Mouse (Mus musculus) lung, embryonic 16.5 days (tissue): Measurements from ENCODE around the gene Suclg1. TPM values are rescaled to one million over a fixed set of nuclear protein-coding genes. Genes with fewer than 3 reads are reported as not detected.

Source experiments
- ATAC-seq: fragments of 200-750 bp; cut with Nextera tagmentation; 2 replicates; pipeline ENCODE4 v1.8.0; 2017; ENCODE audit warnings: low read depth, mild to moderate bottlenecking, moderate library complexity
- H3K27ac ChIP-seq: fragments of 300-500 bp; sonication (generic); 2 replicates; pipeline ENCODE4 v1.5.1; 2014; ENCODE audit warnings: mild to moderate bottlenecking, control low read depth, low read length
- H3K27me3 ChIP-seq: fragments of 300-500 bp; sonication (generic); 2 replicates; pipeline ENCODE4 v1.6.1; 2014; ENCODE audit warnings: low read depth, low read length, mixed read lengths; ENCODE audit not compliant: control insufficient read depth, insufficient read depth
- H3K36me3 ChIP-seq: fragments of 300-500 bp; sonication (generic); 2 replicates; pipeline ENCODE4 v1.6.1; 2014; ENCODE audit warnings: low read length; ENCODE audit not compliant: control insufficient read depth, insufficient read depth
- H3K4me1 ChIP-seq: fragments of 300-500 bp; sonication (generic); replicated peaks from 2 replicates; pipeline ENCODE4 v1.6.1; 2014; ENCODE audit warnings: low read length, mixed read lengths; ENCODE audit not compliant: control insufficient read depth, insufficient read depth
- H3K4me2 ChIP-seq: fragments of 300-500 bp; sonication (generic); 2 replicates; pipeline ENCODE4 v1.6.1; 2014; ENCODE audit warnings: low read depth, low read length, control low read depth
- H3K4me3 ChIP-seq: fragments of 300-500 bp; sonication (generic); 2 replicates; pipeline ENCODE4 v1.5.1; 2014; ENCODE audit warnings: mild to moderate bottlenecking, low read length, control low read depth
- H3K9ac ChIP-seq: fragments of 300-500 bp; sonication (generic); 2 replicates; pipeline ENCODE4 v1.6.1; 2014; ENCODE audit warnings: low read length, control low read depth
- H3K9me3 ChIP-seq: fragments of 300-500 bp; sonication (generic); 2 replicates; pipeline ENCODE4 v1.6.1; 2016; ENCODE audit warnings: low read length; ENCODE audit not compliant: control insufficient read depth
- WGBS: fragments of 180-500 bp; shearing (Covaris S2); extraction: QIAGEN DNeasy Blood & Tissue Kit; methylation state at CpG from one replicate; pipeline ENCODE4 v1.1.7; 2014; 5-methylcytosine and 5-hydroxymethylcytosine counted together
- polyA plus RNA-seq: library from polyadenylated mRNA; unstranded; fragments of >200 nt; fragmentation: Nextera tagmentation; extraction: Ambion mirVana; gene quantifications from 2 replicates; pipeline ENCODE4 v1.2.1, GENCODE M21; 2015

Suclg1 gene
- polyA plus RNA-seq, 1 experiment from 2014 or later: 151 TPM

- 20% methylated on average over 23 of the region's 23 CpGs for WGBS
- Histone ChIP-seq H3K9me3 (no peaks in the 10 kb centered on the region), H3K4me1 (peaks cover 5% of the 10 kb centered on the region; the same call in 1 of the 2 replicates), H3K4me3 (peak overlapping the region; percentile 34), H3K27me3 (no peaks in the 10 kb centered on the region), H3K9ac (peak overlapping the region; percentile 27; the same call in 1 of the 2 replicates), H3K27ac (peak overlapping the region; percentile 67), H3K4me2 (peak overlapping the region; percentile 52), H3K36me3 (no peaks in the 10 kb centered on the region)
- peak; percentile 62 for ATAC-seq
Observed at GRCm38 (mm10) chr6:73221958-73222735, 26.0 kb upstream of the Suclg1 start.

- peak overlapping the region; percentile 20; the same call in 1 of the 2 replicates for H3K9ac ChIP-seq
- 3% methylated on average over 8 of the region's 10 CpGs for WGBS
- H3K4me3 ChIP-seq: peak overlapping the region; percentile 16; the same call in 1 of the 2 replicates
Observed at GRCm38 (mm10) chr6:73222841-73223526, 25.2 kb upstream of the Suclg1 start.

DNA sequence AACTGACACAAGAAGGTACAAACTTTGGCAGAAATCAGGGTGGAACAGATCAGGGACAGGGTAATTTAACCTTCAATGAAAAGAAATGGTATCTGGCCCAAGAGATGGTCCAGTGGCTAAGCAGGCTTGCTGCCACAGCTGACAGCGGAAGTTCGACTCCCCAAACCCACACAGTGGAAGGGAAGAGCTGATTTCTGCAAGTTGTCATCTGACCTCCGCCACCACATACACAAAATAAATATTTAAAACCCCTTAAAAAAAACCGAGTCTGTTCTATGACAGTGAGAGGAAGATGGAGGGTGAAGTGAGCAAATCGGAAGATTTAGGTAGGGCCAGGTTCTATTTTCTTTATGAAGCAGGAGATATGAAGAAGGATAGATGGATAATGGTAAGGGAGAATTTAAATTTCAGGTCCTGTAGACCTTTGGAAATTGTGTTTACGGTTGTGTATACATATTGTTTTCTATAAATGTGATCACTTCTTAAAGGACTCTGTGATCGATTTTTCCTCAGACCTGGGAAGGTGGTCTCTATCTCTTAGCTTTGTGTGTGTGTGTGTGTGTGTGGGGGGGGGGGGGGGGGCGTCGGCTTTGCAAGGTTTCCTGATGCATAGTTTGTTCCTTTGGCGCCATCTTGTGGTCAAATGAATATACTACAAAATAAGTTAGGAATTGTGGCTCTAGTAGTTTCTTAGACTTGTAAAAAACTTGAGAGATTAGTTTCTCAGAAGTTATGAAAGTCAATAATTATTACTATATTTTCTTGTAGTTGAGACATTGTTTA is 20.6 kb upstream of the Suclg1 start:
- 25% methylated on average over 10 of the region's 10 CpGs for whole genome bisulfite sequencing
- no peak for ATAC-seq
- H3K9me3 ChIP-seq: no peaks in the 10 kb centered on the region
- H3K4me3 ChIP-seq: no peak overlapping the region
- no peaks in the 10 kb centered on the region for H3K27me3 ChIP-seq
- H3K4me1 ChIP-seq: peaks cover 7% of the 10 kb centered on the region; the same call in 1 of the 2 replicates
- H3K4me2 ChIP-seq: no peak overlapping the region
- H3K27ac ChIP-seq: no peak overlapping the region
- no peaks in the 10 kb centered on the region for H3K36me3 ChIP-seq
- H3K9ac ChIP-seq: no peak overlapping the region

More at GRCm38 (mm10) chr6:73222841-73223526, 25.2 kb upstream of the Suclg1 start:
- H3K4me2 ChIP-seq: peak overlapping the region; percentile 48
- no peaks in the 10 kb centered on the region for H3K9me3 ChIP-seq
- H3K36me3 ChIP-seq: no peaks in the 10 kb centered on the region
- peaks cover 5% of the 10 kb centered on the region; the same call in 1 of the 2 replicates for H3K4me1 ChIP-seq
- no peaks in the 10 kb centered on the region for H3K27me3 ChIP-seq
- ATAC-seq: peak; percentile 85
- peak overlapping the region; percentile 89 for H3K27ac ChIP-seq

DNA sequence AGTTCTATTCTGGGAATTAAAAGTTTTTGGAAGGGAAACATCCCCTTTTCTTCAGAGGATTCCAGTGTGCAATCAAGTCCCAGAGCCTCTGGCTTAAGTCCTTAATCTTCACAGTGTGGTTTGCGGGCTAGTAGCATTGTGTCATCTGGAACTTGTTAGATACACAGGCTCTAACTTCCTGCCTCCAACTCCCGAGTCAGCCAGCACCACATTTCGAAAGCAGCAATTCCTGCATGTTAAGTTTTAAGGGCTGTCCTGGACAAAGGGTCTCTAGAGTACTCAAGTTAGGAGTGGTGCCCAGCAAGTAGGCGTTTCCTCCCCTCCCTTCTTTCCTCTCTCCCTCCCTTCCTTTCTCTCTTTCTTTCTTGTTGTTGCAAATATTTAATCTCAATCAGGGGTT is 19.8 kb upstream of the Suclg1 start:
- no peaks in the 10 kb centered on the region for H3K27me3 ChIP-seq
- 0 out of 2 replicates have a peak, but pooled peaks cover 4% of the 10 kb centered on the region for H3K4me1 ChIP-seq
- H3K9me3 ChIP-seq: no peaks in the 10 kb centered on the region
- H3K4me3 ChIP-seq: no peak overlapping the region
- H3K4me2 ChIP-seq: no peak overlapping the region
- no peaks in the 10 kb centered on the region for H3K36me3 ChIP-seq
- 0 out of 2 replicates have a peak overlapping the region, but pooled peaks have one; percentile 24 for H3K9ac ChIP-seq
- ATAC-seq: peak; percentile 73
- no peak overlapping the region for H3K27ac ChIP-seq
- WGBS: 14% methylated on average over 4 of the region's 4 CpGs

GRCm38 (mm10) chr6:73228881-73229280 is 19.3 kb upstream of the Suclg1 start:
- Histone ChIP-seq H3K9me3 (no peaks in the 10 kb centered on the region), H3K4me3 (no peak overlapping the region), H3K27me3 (no peaks in the 10 kb centered on the region), H3K4me2 (no peak overlapping the region), H3K27ac (no peak overlapping the region), H3K4me1 (0 out of 2 replicates have a peak, but pooled peaks cover 4% of the 10 kb centered on the region), H3K9ac (no peak overlapping the region), H3K36me3 (no peaks in the 10 kb centered on the region)
- WGBS: 60% methylated on average over 3 of the region's 3 CpGs
- 0 out of 2 replicates have a peak, but pooled peaks have one; percentile 6 for ATAC-seq

- Histone ChIP-seq H3K4me2 (no peak overlapping the region), H3K4me3 (no peak overlapping the region), H3K4me1 (0 out of 2 replicates have a peak, but pooled peaks cover 4% of the 10 kb centered on the region), H3K36me3 (no peaks in the 10 kb centered on the region), H3K27ac (no peak overlapping the region), H3K9me3 (no peaks in the 10 kb centered on the region; the same call in 1 of the 2 replicates), H3K9ac (no peak overlapping the region), H3K27me3 (no peaks in the 10 kb centered on the region)
- WGBS: 63% methylated on average over 12 of the region's 12 CpGs
- no peak for ATAC-seq
Observed at GRCm38 (mm10) chr6:73232152-73232584, 16.0 kb upstream of the Suclg1 start.

GRCm38 (mm10) chr6:73233202-73233726 is 14.9 kb upstream of the Suclg1 start:
- Histone ChIP-seq H3K27ac (no peak overlapping the region), H3K4me1 (0 out of 2 replicates have a peak, but pooled peaks cover 4% of the 10 kb centered on the region), H3K9me3 (no peaks in the 10 kb centered on the region; the same call in 1 of the 2 replicates), H3K36me3 (no peaks in the 10 kb centered on the region), H3K27me3 (no peaks in the 10 kb centered on the region), H3K4me2 (no peak overlapping the region), H3K4me3 (no peak overlapping the region), H3K9ac (no peak overlapping the region)
- WGBS: 88% methylated on average over 6 of the region's 6 CpGs
- ATAC-seq: no peak

- no peak overlapping the region for H3K27ac ChIP-seq
- 72% methylated on average over 6 of the region's 6 CpGs for WGBS
- no peak for ATAC-seq
Observed at GRCm38 (mm10) chr6:73234302-73234900, 13.8 kb upstream of the Suclg1 start.

More at GRCm38 (mm10) chr6:73234302-73234900, 13.8 kb upstream of the Suclg1 start:
- no peak overlapping the region for H3K4me3 ChIP-seq
- no peaks in the 10 kb centered on the region for H3K36me3 ChIP-seq
- H3K9ac ChIP-seq: no peak overlapping the region
- H3K27me3 ChIP-seq: no peaks in the 10 kb centered on the region
- H3K4me1 ChIP-seq: no peaks in the 10 kb centered on the region
- H3K9me3 ChIP-seq: no peaks in the 10 kb centered on the region; the same call in 1 of the 2 replicates
- no peak overlapping the region for H3K4me2 ChIP-seq
